ENCODE assay signal across 9 mouse cellular contexts in the genomic region with DNA sequence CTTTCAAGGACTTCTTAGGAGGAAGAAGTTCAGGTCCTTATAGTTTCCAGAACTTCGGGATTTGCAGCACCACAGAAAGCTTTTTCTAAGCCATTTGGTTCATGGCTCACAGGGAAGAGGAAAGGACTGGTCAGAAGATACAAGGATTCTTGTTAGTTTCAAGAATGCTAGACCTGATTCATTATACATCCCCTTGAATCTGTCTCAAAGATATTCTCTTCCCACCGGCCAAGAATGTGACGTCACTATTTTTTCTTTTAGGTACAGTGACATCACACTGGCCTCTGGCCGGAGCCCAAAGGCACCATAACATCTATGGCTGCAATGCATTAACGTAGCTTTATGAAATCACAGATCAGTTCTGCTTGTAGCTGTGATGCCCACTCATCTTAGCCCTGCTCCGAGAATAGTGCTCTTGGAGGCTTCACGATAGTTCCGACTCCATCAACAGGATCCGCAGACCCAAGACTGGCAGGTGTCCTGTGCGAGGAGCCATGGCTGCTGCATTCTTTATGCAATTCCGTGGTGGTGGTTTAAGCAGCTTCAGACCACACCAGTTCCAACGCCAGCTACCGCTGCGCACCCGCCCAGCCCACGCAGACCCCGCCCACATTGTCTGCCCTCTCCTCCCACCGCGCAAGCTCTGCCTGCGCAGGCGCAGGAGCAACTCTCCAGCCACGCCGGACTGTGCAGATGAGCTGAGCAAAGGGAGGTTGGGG. TPM values are rescaled to one million over a fixed set of nuclear protein-coding genes. Genes with fewer than 3 reads are reported as not detected.
DNase-seq lines count a peak whose midpoint lies in the region; ATAC-seq and TF ChIP-seq lines count a peak whose summit lies in the region.
"Had no signal": no experiment of that assay in that cellular context is flagged by ENCODE, and none has a peak within 500 bp of the region (broad histone marks: within the 10 kb centered on the region; RNA-seq: fewer than 3 reads in every experiment).

No protein-coding gene starts in this region.

- 0 out of 2 replicates have a peak, but pooled peaks have one; percentile 1 for TF ChIP-seq CTCF in lung, postnatal 0 days (IDR thresholded peaks at IDR 0.05)

- DNase-seq in urinary bladder, adult 18-20 months (ENCODE audit: low spot score in 2 of 2) = peak; percentile 67 to 68
- no peak for DNase-seq in urinary bladder, adult 2 months (ENCODE audit: low spot score)
- DNase-seq in lung, postnatal 0 days (ENCODE audit: low spot score) = peak; percentile 93
- peak; percentile 76 for DNase-seq in skeletal muscle tissue, adult 2 months (ENCODE audit: low read depth, low spot score)
- DNase-seq in layer of hippocampus, postnatal 25 days (ENCODE audit: extremely low spot score in 1 of 2, low spot score in 1 of 2) = no peak

- H3K4me1 ChIP-seq in embryonic facial prominence, embryonic 15.5 days = peaks cover 34% of the 10 kb centered on the region
- peaks cover 15% of the 10 kb centered on the region for H3K4me1 ChIP-seq in heart, embryonic 12.5 days (replicated peaks)
- H3K4me1 ChIP-seq in kidney, embryonic 14.5 days (ENCODE audit: control insufficient read depth, insufficient read depth, low read length) = peaks cover 11% of the 10 kb centered on the region; the same call in 1 of the 2 replicates
- H3K4me1 ChIP-seq in lung, postnatal 0 days (ENCODE audit: insufficient read depth, low read depth, low read length) = 0 out of 2 replicates have a peak, but pooled peaks cover 5% of the 10 kb centered on the region

- no peaks in the 10 kb centered on the region for H3K36me3 ChIP-seq in embryonic facial prominence, embryonic 15.5 days
- no peaks in the 10 kb centered on the region for H3K36me3 ChIP-seq in heart, embryonic 12.5 days
- no peaks in the 10 kb centered on the region; the same call in 1 of the 2 replicates for H3K36me3 ChIP-seq in kidney, embryonic 14.5 days (ENCODE audit: control insufficient read depth, insufficient read depth, low read length)
- no peaks in the 10 kb centered on the region for H3K36me3 ChIP-seq in lung, postnatal 0 days (ENCODE audit: insufficient read depth, low read length)

- no peak overlapping the region for H3K9ac ChIP-seq in embryonic facial prominence, embryonic 15.5 days
- peak overlapping the region; percentile 60 for H3K9ac ChIP-seq in heart, embryonic 12.5 days
- H3K9ac ChIP-seq in kidney, embryonic 14.5 days (ENCODE audit: low read depth, low read length) = peak overlapping the region; percentile 53; the same call in 1 of the 2 replicates
- no peak overlapping the region for H3K9ac ChIP-seq in lung, postnatal 0 days (replicated peaks; ENCODE audit: low read depth)

- H3K27me3 ChIP-seq in embryonic facial prominence, embryonic 15.5 days = peaks cover 41% of the 10 kb centered on the region
- H3K27me3 ChIP-seq in heart, embryonic 12.5 days (replicated peaks) = peaks cover 46% of the 10 kb centered on the region
- H3K27me3 ChIP-seq in kidney, embryonic 14.5 days (ENCODE audit: control insufficient read depth, insufficient read depth, low read length) = peaks cover 24% of the 10 kb centered on the region; the same call in 1 of the 2 replicates
- H3K27me3 ChIP-seq in lung, postnatal 0 days (replicated peaks; ENCODE audit: insufficient read depth, low read length) = peaks cover 14% of the 10 kb centered on the region; the same call in 1 of the 2 replicates

- peak overlapping the region; percentile 68 for H3K4me2 ChIP-seq in embryonic facial prominence, embryonic 15.5 days (replicated peaks)
- peak overlapping the region; percentile 78 for H3K4me2 ChIP-seq in heart, embryonic 12.5 days
- H3K4me2 ChIP-seq in kidney, embryonic 14.5 days (replicated peaks; ENCODE audit: low read depth, low read length) = peak overlapping the region; percentile 54
- peak overlapping the region; percentile 52 for H3K4me2 ChIP-seq in lung, postnatal 0 days (replicated peaks; ENCODE audit: low read depth, low read length)

- peak overlapping the region; percentile 60 for H3K27ac ChIP-seq in embryonic facial prominence, embryonic 15.5 days (replicated peaks)
- H3K27ac ChIP-seq in heart, embryonic 12.5 days (ENCODE audit: poor library complexity, severe bottlenecking) = no peak overlapping the region
- H3K27ac ChIP-seq in kidney, embryonic 14.5 days (ENCODE audit: low read depth, low read length) = no peak overlapping the region
- no peak overlapping the region for H3K27ac ChIP-seq in lung, postnatal 0 days (ENCODE audit: low read length)

- no peak for TF ChIP-seq EP300 in lung, postnatal 0 days (IDR thresholded peaks at IDR 0.05)

- ATAC-seq in embryonic facial prominence, embryonic 15.5 days (ENCODE audit: insufficient number of reproducible peaks, low FRiP score, low TSS enrichment, low read depth) = peak; percentile 90
- peak; percentile 88 for ATAC-seq in heart, embryonic 12.5 days (ENCODE audit: insufficient number of reproducible peaks, low FRiP score)
- ATAC-seq in kidney, embryonic 14.5 days (ENCODE audit: low FRiP score, low TSS enrichment) = peak; percentile 93
- ATAC-seq in lung, postnatal 0 days = peak; percentile 93

- H3K9me3 ChIP-seq in embryonic facial prominence, embryonic 15.5 days (replicated peaks) = no peaks in the 10 kb centered on the region
- no peaks in the 10 kb centered on the region for H3K9me3 ChIP-seq in heart, embryonic 12.5 days (replicated peaks)
- no peaks in the 10 kb centered on the region for H3K9me3 ChIP-seq in kidney, embryonic 14.5 days (ENCODE audit: control insufficient read depth, low read length)
- H3K9me3 ChIP-seq in lung, postnatal 0 days (ENCODE audit: low read length) = no peaks in the 10 kb centered on the region

- WGBS in embryonic facial prominence, embryonic 15.5 days = under 1% methylated on average over 23 of the region's 23 CpGs
- WGBS in heart, embryonic 12.5 days = 1% methylated on average over 23 of the region's 23 CpGs
- WGBS in kidney, embryonic 14.5 days = 2% methylated on average over 23 of the region's 23 CpGs
- WGBS in lung, postnatal 0 days = 4% methylated on average over 23 of the region's 23 CpGs

- peak overlapping the region; percentile 42 for H3K4me3 ChIP-seq in embryonic facial prominence, embryonic 15.5 days (replicated peaks)
- peak overlapping the region; percentile 49 for H3K4me3 ChIP-seq in heart, embryonic 12.5 days
- peak overlapping the region; percentile 28 for H3K4me3 ChIP-seq in kidney, embryonic 14.5 days (ENCODE audit: low read length)
- peak overlapping the region; percentile 16; the same call in 1 of the 2 replicates for H3K4me3 ChIP-seq in lung, postnatal 0 days (ENCODE audit: low read depth, low read length)

RNA-seq across cellular contexts. Expression of a gene that starts 14.6 kb away (rescaled TPM):
- polyA plus RNA-seq in urinary bladder, adult 2 months (2012; rRNA removed) = 59.8 and 99.7 TPM in 2 replicates
- polyA plus RNA-seq in embryonic facial prominence, embryonic 15.5 days (2015; fragmentation: Nextera tagmentation; extraction: Ambion mirVana) = 111 and 127 TPM in 2 replicates
- polyA plus RNA-seq in heart, embryonic 12.5 days (2016; fragmentation: Nextera tagmentation; extraction: Ambion mirVana) = 9.5 and 10.7 TPM in 2 replicates
- polyA plus RNA-seq in kidney, embryonic 14.5 days (2014; fragmentation: Nextera tagmentation; extraction: Ambion mirVana) = 35.0 and 47.2 TPM in 2 replicates
- polyA plus RNA-seq in lung, postnatal 0 days (2015; fragmentation: Nextera tagmentation; extraction: Ambion mirVana) = 8.2 and 10.8 TPM in 2 replicates
- 1 to 10 TPM; 3.0 to 4.4 TPM for total RNA-seq in layer of hippocampus, postnatal 25 days (2021)
- total RNA-seq: neutrophil, adult 5-6 weeks had no signal

Comparison
In these comparisons a context has a peak if more than half of its experiments do, and no peak if none do; other contexts are left out.
1. DNase-seq: peak in urinary bladder, adult 18-20 months (2 of 2), lung, postnatal 0 days (single experiment) and skeletal muscle tissue, adult 2 months (single experiment); none in urinary bladder, adult 2 months (single experiment) and layer of hippocampus, postnatal 25 days (0 of 2).
2. H3K9ac ChIP-seq: peak in heart, embryonic 12.5 days (single experiment) and kidney, embryonic 14.5 days (single experiment); none in embryonic facial prominence, embryonic 15.5 days (single experiment) and lung, postnatal 0 days (single experiment).
3. Peak in every context shown above with its lines, with median percentiles within 50 percentile points of each other: ATAC-seq, H3K4me2 ChIP-seq and H3K4me3 ChIP-seq.